Mouse (Mus musculus): ENCODE data around the gene Clstn2. TPM values are rescaled to one million over a fixed set of nuclear protein-coding genes. Genes with fewer than 3 reads are reported as not detected.

Clstn2 gene
- total RNA-seq, 2 experiments from 2014 or later, result not detected

GRCm38 (mm10) chr9:97793661-97794060 is 239.3 kb downstream of the Clstn2 start:
- no peak for ATAC-seq (replicated peaks; ENCODE audit: low FRiP score, poor library complexity, severe bottlenecking)

- no peak for ATAC-seq (replicated peaks; ENCODE audit: low FRiP score, poor library complexity, severe bottlenecking)
Observed at GRCm38 (mm10) chr9:97788151-97788670, 244.8 kb downstream of the Clstn2 start.

GRCm38 (mm10) chr9:97780032-97780616 is 252.9 kb downstream of the Clstn2 start:
- ATAC-seq (replicated peaks; ENCODE audit: low FRiP score, poor library complexity, severe bottlenecking), result no peak

GRCm38 (mm10) chr9:97775770-97776169 is 257.2 kb downstream of the Clstn2 start:
- ATAC-seq (replicated peaks; ENCODE audit: low FRiP score, poor library complexity, severe bottlenecking), result no peak

- ATAC-seq (replicated peaks; ENCODE audit: low FRiP score, poor library complexity, severe bottlenecking), result no peak
Observed at GRCm38 (mm10) chr9:97774991-97775390, 258.0 kb downstream of the Clstn2 start.

GRCm38 (mm10) chr9:97773911-97774310 is 259.1 kb downstream of the Clstn2 start:
- no peak for ATAC-seq (replicated peaks; ENCODE audit: low FRiP score, poor library complexity, severe bottlenecking)

GRCm38 (mm10) chr9:97772431-97772830 is 260.6 kb downstream of the Clstn2 start:
- ATAC-seq (replicated peaks; ENCODE audit: low FRiP score, poor library complexity, severe bottlenecking), result no peak

GRCm38 (mm10) chr9:97769331-97769730 is 263.6 kb downstream of the Clstn2 start:
- no peak for ATAC-seq (replicated peaks; ENCODE audit: low FRiP score, poor library complexity, severe bottlenecking)

- ATAC-seq (replicated peaks; ENCODE audit: low FRiP score, poor library complexity, severe bottlenecking), result no peak
Observed at GRCm38 (mm10) chr9:97765251-97765767, 267.7 kb downstream of the Clstn2 start.

- no peak for ATAC-seq (replicated peaks; ENCODE audit: low FRiP score, poor library complexity, severe bottlenecking)
Observed at GRCm38 (mm10) chr9:97763048-97763447, 269.9 kb downstream of the Clstn2 start.

GRCm38 (mm10) chr9:97755599-97756270 is 277.2 kb downstream of the Clstn2 start:
- ATAC-seq (replicated peaks; ENCODE audit: low FRiP score, poor library complexity, severe bottlenecking), result no peak

GRCm38 (mm10) chr9:97753715-97754114 is 279.3 kb downstream of the Clstn2 start:
- ATAC-seq (replicated peaks; ENCODE audit: low FRiP score, poor library complexity, severe bottlenecking), result no peak

- no peak for ATAC-seq (replicated peaks; ENCODE audit: low FRiP score, poor library complexity, severe bottlenecking)
Observed at GRCm38 (mm10) chr9:97746574-97746973, 286.4 kb downstream of the Clstn2 start.

- no peak for ATAC-seq (replicated peaks; ENCODE audit: low FRiP score, poor library complexity, severe bottlenecking)
Observed at GRCm38 (mm10) chr9:97727715-97728486, 305.1 kb downstream of the Clstn2 start.

GRCm38 (mm10) chr9:97717728-97718127 is 315.3 kb downstream of the Clstn2 start:
- ATAC-seq (replicated peaks; ENCODE audit: low FRiP score, poor library complexity, severe bottlenecking), result no peak

- ATAC-seq (replicated peaks; ENCODE audit: low FRiP score, poor library complexity, severe bottlenecking), result no peak
Observed at GRCm38 (mm10) chr9:97717005-97717404, 316.0 kb downstream of the Clstn2 start.

- no peak for ATAC-seq (replicated peaks; ENCODE audit: low FRiP score, poor library complexity, severe bottlenecking)
Observed at GRCm38 (mm10) chr9:97712888-97713287, 320.1 kb downstream of the Clstn2 start.

GRCm38 (mm10) chr9:97703901-97704503 is 329.0 kb downstream of the Clstn2 start:
- no peak for ATAC-seq (replicated peaks; ENCODE audit: low FRiP score, poor library complexity, severe bottlenecking)

GRCm38 (mm10) chr9:97702989-97703388 is 330.0 kb downstream of the Clstn2 start:
- ATAC-seq (replicated peaks; ENCODE audit: low FRiP score, poor library complexity, severe bottlenecking), result no peak

GRCm38 (mm10) chr9:97699983-97700382 is 333.0 kb downstream of the Clstn2 start:
- ATAC-seq (replicated peaks; ENCODE audit: low FRiP score, poor library complexity, severe bottlenecking), result no peak

Measured in erythroblast, adult 5-6 weeks (primary cell).